Mouse (Mus musculus): ENCODE measurements around the gene Prr19.
A peak's percentile ranks its signal among the peaks of the same experiment; 100 is the strongest.

The Prr19 gene

DNA sequence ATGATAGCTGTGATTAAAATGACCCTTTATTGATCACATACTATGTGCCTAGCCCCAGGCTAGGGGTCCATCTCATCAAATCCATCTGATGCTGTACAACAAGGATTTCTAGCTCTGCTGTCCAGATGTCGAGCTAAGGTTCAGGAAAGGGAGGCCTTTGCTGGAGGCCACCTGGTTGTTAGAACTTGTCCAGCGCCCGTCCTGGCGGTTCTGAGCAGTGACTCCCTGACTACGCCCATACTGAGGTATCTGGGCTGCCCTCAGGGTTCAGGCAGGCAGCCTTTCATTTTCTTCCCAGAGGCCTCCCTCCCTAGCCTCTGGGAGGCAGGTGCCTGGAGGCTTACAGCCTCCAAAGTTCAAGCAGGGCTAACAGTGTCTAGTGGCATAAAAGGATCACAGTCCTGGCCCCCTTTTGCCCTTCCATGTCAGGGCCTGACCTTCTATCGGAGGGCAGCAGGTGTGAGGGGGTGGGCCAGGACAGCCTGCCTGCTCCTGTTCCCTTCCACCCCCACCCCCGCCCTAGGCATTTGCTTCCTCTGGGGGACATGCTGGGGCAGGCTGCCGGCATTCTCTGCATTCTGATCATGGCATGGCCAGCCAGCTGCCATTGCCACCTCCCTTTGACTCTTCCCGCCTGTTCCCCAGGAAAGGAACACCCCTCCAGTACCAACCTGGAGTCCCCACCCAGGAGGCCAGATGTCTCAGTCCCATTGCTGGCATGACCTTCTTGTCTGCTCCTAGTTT lies 25.5 kb upstream of the Prr19 start:
- peak; percentile 43 for DNase-seq (ENCODE audit: low spot score)

DNA sequence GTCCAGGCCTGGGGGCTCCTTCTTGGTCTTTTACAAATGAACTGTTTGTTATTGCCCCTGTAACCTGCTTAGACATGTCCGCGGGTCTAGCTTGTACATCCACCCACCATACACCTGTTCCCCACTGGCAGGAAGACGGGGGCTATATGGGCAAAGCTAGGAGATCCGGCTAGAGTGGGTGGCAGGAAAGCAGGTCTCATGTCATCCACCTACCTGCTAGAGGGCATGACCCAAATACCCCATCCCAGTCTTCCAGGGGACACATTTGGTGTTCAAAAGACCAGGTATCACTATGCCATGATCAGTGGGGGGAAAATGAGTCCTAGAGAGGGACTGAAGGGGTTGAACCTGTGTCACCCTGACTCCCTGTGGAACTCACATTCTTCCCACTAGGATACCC lies 23.8 kb upstream of the Prr19 start:
- no peak for DNase-seq (ENCODE audit: low spot score)

DNA sequence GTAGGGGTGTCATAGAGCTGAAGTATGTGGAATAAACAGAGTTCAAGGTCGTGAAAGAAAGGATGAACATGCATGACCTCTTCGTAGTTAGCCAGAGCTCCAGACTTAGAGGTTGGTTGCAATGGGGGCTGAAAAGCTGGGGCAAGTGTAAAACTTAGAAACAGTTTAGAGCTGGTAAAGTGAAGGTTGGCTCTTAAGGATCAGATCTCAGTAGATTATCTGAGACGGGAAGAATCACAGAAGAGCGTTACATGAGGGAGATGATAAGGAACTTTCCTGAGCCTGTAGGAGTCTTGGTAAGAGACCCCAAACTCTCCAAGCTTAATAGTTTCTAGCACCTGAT lies 23.2 kb upstream of the Prr19 start:
- no peak for DNase-seq (ENCODE audit: low spot score)

DNA sequence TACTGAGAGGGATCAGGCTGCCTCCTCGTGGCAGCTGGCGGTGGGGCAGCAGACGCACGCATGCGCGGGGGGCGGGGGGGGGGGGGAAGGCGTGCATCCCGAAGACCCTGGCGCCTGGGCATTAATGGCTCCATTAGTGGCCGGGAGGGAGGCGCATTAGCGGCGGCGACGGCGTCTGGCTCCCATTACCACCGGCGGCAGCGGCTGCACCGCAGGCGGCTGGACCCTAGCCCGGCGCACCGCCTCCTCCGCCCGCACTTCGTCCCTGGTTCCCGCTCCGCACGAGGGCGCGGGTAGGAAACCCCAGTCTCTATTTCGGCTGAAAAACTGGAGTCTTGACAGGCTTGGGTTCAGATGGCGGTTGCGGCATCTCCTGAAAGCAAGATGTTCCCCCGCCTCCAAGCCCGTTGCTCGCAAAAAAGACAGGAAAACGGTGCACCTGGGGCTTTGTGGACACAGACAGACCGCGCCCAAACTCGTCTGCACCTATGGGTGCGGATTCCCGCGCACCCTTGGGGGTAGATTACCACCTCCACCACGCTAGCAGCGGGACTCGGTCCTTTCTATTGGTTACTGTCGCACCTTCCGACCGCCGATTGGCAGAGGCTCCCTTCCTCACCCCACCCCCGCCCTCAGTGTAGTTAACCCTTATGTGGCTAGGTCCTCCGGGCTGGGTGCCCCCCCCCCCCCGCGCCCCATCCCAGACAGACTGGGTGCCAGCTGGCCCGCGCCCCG lies 22.7 kb upstream of the Prr19 start:
- peak; percentile 67 for DNase-seq (ENCODE audit: low spot score)

DNA sequence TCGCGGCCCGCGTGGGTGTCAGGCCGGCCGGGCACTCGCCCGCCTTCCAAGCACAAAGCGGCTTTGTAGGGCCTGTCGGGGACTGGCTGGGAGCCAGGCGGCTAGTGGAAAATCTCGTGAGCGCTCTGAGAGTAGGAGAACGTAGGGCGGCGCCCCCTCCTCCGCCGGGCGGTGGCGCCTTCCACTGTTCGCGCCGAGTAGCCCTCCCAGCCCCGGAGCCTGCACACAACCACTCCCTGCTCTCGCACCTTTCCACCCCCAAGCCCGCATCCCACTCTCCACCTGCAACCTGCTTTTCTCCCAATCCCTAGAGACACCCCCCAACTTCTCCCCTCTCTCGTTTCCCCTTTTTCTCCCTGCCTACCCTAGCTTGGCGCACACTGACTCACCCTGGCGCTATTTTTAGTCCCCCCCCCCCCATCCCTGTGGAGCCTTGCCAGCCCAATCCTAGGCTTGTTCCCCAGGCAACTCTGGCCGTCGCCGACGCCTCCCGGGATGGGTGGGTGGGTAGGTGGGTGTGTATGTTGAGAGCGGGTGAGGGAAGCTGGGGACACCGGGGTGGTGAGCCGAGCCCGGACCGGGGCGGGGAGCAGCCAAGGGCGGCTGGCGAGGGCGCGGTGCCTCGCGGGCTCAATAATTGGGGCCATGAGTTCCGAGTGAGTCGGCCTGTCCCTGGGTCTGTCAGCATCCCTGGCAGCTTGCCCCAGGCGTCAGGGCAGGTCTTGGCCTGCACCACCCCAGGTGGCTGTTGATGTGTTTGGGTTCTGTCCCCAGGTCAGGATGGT lies 21.9 kb upstream of the Prr19 start:
- DNase-seq (ENCODE audit: low spot score): peak; percentile 78

DNA sequence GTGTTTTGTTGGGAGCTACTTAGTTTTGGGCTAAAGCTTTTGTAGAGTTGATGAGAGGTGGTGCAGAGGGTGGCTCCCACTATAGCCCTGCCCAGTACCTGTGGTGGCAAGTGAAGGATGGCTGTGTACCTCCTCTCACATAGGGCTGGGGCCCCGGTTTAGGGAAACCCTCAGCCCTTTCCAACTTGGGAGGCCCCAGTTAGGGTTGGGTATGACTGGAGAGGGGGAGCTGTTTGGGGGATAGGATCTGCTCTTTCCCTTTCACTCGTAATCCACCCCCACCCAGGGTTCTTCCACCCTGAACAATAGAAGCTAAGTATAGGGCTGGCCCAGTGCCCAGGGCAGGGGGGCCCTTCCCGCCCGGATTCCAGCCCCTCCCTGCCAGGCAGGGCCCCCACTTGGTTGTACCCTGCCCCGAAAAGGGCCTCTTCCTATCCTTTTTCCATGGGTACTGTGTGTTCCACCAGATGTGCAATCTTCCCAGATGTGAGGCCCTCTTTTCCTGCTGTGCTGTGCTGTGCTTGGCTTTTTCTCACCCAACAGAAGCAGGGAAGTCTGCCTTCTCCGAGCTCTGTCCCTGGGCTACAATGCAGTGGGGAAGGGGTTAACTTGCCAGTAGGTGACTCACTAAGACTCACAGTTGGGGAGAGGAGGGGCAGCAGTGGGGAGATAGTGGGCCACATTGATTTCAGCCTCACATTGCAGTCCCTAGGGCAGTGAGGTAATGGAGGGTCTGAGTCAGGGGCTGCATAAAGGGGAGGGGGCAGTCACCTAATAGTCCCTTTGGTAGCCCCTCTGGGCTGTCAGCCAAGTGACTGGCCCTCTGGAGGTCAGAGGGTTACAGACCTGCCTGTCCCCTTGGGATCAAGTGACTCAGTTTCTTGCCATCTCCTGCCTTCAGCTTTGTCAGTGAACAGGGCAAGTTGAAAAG lies 21.1 kb upstream of the Prr19 start:
- no peak for DNase-seq (ENCODE audit: low spot score)

DNA sequence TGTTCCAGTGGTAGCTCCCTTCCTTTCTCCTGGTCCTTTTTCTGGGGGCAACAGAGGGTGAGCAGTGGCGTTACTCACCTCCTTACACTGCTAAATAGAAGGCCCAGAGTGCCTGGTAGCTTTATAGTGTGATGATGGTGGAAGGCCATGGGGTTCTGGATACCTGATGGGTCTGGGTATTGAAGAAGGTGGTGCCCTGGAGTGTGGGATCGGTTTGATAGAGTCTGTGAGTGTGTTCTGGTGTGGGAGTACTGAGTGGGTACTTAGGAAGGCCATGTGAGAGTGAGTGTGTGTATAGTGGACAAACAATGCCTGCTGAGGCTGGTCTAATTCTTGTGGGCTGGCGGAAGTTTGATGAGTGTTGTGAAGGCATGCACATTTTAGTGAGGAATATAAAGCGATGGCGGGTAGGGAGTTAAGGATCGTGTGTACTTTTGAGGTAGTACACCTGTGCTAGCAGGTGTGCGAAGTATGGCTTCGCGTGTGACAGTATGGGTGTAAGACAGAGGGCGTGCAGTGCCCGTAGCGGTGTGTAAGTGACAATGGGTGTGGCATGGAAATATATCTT lies 20.0 kb upstream of the Prr19 start:
- DNase-seq (ENCODE audit: low spot score): no peak

DNA sequence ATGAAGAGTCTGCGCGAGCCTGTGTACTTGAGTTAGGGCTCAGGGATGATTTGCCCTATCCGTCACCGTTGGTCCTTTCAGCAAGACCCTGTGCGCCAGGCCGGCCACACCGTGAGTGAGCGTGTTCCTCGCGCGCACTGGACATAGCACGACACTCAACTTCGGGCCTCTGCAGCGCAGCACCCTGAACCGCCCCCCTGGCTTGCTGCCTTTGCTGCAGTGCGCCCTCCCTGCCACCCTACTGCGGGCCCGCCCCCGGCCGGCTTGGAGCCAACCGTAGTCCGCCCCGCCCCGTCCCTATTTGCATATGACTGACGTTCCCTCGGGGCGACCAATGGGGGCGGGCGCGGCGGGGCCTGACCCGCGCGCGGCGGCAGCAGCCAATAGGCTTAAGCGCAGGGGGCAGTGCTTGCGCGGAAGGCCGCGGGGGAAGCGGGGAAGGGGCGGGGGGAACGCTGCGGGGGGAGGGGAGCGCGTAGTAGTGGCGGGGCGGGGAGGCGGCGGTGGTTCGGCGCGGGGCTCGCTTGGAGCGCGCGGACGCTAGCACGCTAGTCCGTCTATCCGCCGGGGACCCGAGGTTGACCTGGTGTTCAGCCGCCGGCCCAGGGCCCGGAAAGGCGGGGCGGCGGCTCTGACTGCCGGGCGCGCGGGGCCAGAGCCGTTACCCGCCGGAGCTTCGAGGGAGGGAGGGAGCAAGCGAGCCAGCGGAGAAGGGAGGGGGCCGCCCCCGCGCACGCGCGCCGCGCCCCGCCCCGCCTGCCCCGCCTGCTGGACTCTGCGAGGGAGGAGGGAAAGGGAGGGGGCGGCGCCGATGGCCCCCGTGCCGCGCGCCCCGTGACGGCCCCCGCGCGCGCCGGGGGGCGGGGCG lies 19.2 kb upstream of the Prr19 start:
- DNase-seq (ENCODE audit: low spot score): peak; percentile 94

DNA sequence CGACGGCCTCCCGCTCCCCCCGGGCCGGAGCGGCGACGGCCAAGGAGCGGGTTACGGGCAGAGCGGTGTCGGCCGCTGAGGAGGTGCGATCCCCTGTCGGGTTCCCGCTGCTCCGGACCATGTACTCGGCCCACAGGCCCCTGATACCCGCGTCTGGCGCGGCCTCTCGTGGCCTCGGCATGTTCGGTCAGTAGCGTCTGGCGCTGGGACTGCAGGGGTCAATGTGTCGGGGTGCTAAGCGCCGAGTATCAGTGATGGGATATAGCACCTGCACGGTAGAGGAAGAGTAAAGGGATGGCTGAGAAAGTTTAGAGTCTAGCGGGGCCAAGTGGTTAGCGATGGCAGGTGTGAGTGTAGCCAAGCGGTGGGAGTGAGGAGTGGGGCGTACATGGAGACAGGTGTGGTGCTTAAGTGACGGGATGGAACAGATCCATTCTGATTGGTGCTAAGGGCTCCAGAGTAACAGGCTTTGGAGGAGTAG lies 18.4 kb upstream of the Prr19 start:
- DNase-seq (ENCODE audit: low spot score): no peak

DNA sequence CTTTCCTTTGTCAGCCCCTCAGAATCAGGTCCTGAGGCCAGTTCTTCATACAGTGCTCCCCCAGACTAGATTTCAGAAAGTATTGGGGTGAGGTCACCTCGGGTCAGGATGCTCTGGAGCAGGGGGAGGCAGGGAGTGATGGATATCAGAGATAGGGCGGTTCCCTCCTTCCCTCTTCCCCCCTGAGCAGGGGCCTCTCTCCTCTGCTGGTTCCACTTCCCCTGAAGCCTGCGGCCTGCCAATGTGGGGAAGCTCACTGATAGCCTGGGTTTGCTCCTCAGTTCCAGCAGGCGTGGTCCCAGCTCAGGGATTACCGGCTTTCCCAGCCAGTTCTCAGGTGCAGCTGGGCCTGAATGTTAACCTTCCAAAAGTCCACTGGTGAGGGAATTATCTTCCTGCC lies 17.6 kb upstream of the Prr19 start:
- DNase-seq (ENCODE audit: low spot score): no peak

DNA sequence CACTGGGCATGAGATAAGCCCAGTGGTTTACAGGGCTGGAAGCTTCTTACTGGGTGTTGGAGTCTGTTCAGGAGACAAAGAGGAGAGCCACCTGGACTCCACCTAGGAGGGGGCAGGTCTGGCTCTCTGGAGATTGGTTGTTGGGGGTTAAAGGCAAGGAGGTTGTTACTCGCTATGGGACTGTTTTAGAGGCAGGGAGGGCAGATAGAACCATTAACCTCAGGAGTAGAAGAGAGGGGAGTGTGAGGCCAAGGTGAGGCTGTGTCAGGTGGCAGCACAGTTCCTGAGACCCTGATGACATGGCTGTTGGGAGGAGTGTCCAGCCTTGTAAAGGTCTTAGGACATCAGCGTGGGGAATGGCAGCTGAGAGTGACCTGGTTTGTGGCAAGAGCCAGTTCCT lies 17.0 kb upstream of the Prr19 start:
- DNase-seq (ENCODE audit: low spot score): no peak

DNA sequence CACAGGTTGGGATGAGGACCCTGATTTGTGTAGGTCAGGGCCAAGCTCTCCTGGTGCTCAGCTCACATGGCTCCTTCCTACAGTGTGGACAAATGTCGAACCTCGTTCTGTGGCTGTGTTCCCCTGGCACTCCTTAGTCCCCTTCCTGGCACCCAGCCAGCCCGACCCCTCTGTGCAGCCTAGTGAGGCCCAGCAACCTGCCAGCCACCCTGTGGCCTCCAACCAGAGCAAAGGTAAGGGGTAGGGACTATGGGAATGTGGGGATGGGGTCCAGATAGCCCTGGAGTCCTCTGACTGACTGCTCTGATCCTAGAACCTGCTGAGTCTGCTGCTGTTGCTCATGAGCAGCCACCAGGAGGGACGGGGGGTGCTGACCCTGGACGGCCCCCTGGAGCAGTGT lies 16.4 kb upstream of the Prr19 start:
- DNase-seq (ENCODE audit: low spot score): no peak

DNA sequence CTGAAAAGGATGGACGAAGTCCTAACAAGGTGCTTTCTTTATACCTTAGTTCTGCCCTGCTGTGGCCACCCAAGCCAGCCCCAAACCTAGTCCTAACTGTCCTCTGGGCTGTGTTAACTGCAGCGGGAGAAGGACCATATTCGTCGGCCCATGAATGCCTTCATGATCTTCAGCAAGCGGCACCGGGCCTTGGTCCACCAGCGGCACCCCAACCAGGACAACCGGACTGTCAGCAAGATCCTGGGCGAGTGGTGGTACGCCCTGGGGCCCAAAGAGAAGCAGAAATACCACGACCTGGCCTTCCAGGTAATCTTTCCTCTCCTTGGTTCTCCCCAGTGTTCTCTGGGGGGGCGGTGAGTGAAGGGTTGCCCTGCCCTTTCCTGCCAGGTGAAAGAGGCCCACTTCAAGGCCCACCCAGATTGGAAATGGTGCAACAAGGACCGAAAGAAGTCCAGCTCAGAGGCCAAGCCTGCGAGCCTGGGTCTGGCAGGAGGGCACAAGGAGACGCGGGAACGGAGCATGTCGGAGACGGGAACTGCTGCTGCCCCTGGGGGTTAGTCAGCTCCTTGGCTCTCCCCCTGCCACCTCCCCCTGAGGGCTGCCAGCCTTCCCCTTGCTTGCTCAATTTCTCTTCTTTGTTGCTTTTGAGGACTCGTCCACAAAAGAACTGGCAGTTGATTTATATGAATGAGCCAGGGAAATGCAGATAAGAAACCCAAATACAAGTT lies 15.5 kb upstream of the Prr19 start:
- no peak for DNase-seq (ENCODE audit: low spot score)

DNA sequence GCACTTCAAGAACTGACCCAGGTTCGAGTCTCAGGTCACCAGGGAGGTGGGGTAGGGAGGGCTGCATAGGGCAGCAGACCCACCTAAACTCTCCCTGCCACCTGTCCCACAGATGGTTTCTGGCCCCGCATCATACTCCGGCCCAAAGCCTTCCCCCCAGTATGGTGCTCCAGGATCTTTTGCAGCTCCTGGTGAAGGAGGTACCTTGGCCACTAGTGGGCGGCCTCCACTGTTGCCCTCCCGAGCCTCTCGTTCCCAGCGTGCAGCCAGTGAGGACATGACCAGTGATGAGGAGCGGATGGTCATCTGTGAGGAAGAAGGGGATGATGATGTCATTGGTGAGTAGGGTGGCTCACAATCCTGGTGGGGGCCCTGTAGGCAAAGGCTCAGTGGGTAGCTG lies 14.2 kb upstream of the Prr19 start:
- DNase-seq (ENCODE audit: low spot score): no peak

DNA sequence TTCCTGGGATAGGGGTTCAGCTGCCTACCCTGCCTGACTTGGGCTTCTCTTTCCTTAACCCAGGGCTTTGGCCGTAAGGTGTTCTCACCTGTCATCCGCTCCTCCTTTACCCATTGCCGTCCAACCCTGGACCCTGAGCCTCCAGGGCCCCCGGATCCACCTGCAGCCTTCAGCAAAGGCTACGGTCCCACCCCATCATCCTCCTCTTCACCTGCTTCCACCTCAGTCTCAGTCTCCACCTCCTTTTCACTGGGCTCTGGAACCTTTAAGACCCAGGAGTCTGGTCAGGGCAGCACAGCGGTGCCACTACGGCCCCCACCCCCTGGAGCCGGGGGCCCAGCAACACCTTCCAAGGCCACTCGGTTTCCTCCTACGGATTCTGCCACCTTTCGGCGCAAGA lies 13.2 kb upstream of the Prr19 start:
- no peak for DNase-seq (ENCODE audit: low spot score)

DNA sequence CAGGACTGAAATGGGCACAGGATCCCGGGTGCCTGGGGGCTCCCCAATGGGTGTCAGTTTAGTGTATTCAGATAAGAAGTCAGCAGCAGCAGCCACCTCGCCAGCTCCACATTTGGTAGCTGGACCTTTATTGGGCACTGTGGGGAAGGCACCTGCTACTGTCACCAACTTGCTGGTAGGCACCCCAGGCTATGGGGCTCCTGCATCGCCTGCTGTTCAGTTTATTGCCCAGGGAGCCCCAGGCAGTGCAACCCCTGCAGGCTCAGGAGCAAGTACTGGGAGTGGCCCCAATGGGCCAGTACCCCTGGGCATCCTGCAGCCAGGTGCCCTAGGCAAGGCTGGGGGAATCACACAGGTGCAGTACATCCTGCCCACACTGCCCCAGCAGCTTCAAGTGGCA lies 12.5 kb upstream of the Prr19 start:
- no peak for DNase-seq (ENCODE audit: low spot score)

DNA sequence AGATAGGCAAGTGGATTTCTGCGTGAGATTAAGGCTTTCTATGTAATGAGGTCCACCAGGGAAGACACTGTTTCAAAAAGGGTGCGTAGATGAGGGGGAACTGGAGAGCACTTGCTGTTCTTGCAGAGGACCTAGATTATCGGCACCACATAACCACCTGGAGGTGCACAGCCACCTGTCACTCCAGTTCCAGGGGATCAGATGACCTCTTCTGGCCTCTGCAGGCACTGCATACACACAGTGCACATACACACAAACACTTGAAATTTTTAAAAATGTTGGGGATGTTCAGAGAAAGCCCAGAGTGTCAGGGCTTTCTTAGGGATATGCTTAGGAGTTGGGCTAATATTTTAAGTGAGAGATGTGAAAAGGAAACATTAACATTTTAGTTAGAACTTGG lies 11.3 kb upstream of the Prr19 start:
- DNase-seq (ENCODE audit: low spot score): no peak

DNA sequence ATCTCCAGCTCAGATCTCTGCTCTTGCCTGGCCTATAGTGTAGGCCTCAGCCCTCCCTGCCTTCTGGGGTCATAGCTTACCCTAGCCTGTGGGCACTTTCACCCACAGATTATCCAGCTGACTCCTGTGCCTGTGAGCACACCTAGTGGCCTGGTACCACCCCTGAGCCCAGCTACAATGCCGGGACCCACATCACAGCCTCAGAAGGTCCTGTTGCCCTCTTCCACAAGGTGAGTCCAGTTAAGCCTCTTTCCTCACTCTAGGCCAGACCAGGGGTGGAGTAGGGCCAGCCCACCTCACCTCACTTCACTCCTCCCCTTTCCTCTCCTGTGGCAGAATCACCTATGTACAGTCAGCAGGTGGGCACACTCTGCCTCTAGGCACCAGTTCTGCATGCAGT lies 10.7 kb upstream of the Prr19 start:
- no peak for DNase-seq (ENCODE audit: low spot score)

DNA sequence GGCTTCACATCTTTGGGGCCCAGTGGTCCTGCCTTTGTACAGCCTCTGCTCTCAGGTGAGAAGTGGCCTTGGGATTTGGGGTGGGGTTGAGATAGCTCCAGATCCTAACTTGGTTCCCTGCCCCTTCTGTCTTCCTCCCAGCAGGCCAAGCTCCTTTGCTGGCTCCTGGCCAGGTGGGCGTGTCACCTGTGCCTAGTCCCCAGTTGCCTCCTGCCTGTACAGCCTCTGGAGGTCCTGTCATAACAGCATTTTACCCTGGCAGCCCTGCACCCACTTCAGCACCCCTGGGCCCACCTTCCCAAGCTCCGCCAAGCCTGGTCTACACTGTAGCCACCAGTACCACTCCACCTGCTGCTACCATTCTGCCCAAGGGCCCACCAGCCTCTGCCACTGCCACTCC lies 10.3 kb upstream of the Prr19 start:
- DNase-seq (ENCODE audit: low spot score): no peak

DNA sequence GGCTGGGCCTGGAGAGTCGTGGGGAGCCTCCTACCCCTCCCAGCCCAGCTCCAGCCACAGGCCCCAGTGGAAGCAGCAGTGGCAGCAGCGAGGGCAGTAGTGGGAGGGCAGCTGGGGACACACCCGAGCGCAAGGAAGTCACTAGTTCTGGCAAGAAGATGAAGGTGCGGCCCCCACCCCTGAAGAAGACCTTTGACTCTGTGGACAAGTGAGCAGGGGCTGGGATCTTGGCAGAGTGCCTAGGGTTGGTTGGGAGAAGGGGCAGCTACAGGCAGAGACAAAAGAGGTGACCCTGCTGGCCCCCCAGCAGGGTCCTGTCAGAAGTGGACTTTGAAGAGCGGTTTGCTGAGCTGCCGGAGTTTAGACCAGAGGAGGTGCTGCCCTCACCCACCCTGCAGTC lies 9.1 kb upstream of the Prr19 start:
- no peak for DNase-seq (ENCODE audit: low spot score)
